Mouse (Mus musculus): ENCODE data around the gene Gm43518. TPM values are rescaled to one million over a fixed set of nuclear protein-coding genes. Genes with fewer than 3 reads are reported as not detected.

Gm43518 gene
- total RNA-seq (2022): 1 to 10 TPM in 3 of 4 experiments, under 1 TPM in 1; 0.87 to 2.5 (median 2.2) TPM

GRCm38 (mm10) chr5:123927118-123927517 lies at the start of gene Gm43518:
Gm43518 (plus strand) TSS chr5:123927418.
- no peak for DNase-seq

GRCm38 (mm10) chr5:123878056-123878455 lies 49.2 kb upstream of the Gm43518 start:
- no peak for DNase-seq

- DNase-seq: peak; percentile 19
Observed at GRCm38 (mm10) chr5:123879928-123880327, 47.3 kb upstream of the Gm43518 start, which contains the start of gene Hcar1. Hcar1 (minus strand) TSS chr5:123880020.

GRCm38 (mm10) chr5:123880778-123881177 lies 46.4 kb upstream of the Gm43518 start:
- no peak for DNase-seq

GRCm38 (mm10) chr5:123883891-123884290 lies 43.3 kb upstream of the Gm43518 start:
- no peak for DNase-seq

- no peak for DNase-seq
Observed at GRCm38 (mm10) chr5:123884332-123884731, 42.9 kb upstream of the Gm43518 start.

- no peak for DNase-seq
Observed at GRCm38 (mm10) chr5:123886365-123886764, 40.9 kb upstream of the Gm43518 start.

- no peak for DNase-seq
Observed at GRCm38 (mm10) chr5:123890312-123890711, 36.9 kb upstream of the Gm43518 start.

GRCm38 (mm10) chr5:123890987-123891386 lies 36.2 kb upstream of the Gm43518 start:
- DNase-seq: no peak

GRCm38 (mm10) chr5:123891669-123892068 lies 35.5 kb upstream of the Gm43518 start:
- no peak for DNase-seq

- DNase-seq: no peak
Observed at GRCm38 (mm10) chr5:123893520-123893919, 33.7 kb upstream of the Gm43518 start.

- no peak for DNase-seq
Observed at GRCm38 (mm10) chr5:123896395-123896794, 30.8 kb upstream of the Gm43518 start.

- no peak for DNase-seq
Observed at GRCm38 (mm10) chr5:123897352-123897751, 29.9 kb upstream of the Gm43518 start.

GRCm38 (mm10) chr5:123904059-123904672 lies 23.1 kb upstream of the Gm43518 start:
- no peak for DNase-seq

- DNase-seq: no peak
Observed at GRCm38 (mm10) chr5:123906146-123906975, 20.9 kb upstream of the Gm43518 start.

GRCm38 (mm10) chr5:123906976-123907630 lies 20.1 kb upstream of the Gm43518 start, which contains the start of gene Denr:
Denr (plus strand) TSS chr5:123907175.
- peak; percentile 97 for DNase-seq

GRCm38 (mm10) chr5:123907631-123907977 lies 19.6 kb upstream of the Gm43518 start:
- no peak for DNase-seq

- DNase-seq: peak; percentile 37
Observed at GRCm38 (mm10) chr5:123914852-123915251, 12.4 kb upstream of the Gm43518 start.

- DNase-seq: no peak
Observed at GRCm38 (mm10) chr5:123922112-123922511, 5.1 kb upstream of the Gm43518 start.

GRCm38 (mm10) chr5:123930508-123930989 lies 3.3 kb downstream of the Gm43518 start, which contains the start of gene Ccdc62:
Ccdc62 (plus strand) TSS chr5:123930679.
- DNase-seq: peak; percentile 86

GRCm38 (mm10) chr5:123931131-123931530 lies 3.9 kb downstream of the Gm43518 start:
- no peak for DNase-seq

- DNase-seq: no peak
Observed at GRCm38 (mm10) chr5:123932927-123933326, 5.7 kb downstream of the Gm43518 start.

- no peak for DNase-seq
Observed at GRCm38 (mm10) chr5:123933556-123933955, 6.3 kb downstream of the Gm43518 start.

All from adrenal gland, adult 8-10 months (tissue).